Mouse (Mus musculus): ENCODE data around the gene Ly6g6d. TPM values are rescaled to one million over a fixed set of nuclear protein-coding genes. Genes with fewer than 3 reads are reported as not detected.

The Ly6g6d gene
- polyA plus RNA-seq, 1 experiment: 8.9 TPM

DNA sequence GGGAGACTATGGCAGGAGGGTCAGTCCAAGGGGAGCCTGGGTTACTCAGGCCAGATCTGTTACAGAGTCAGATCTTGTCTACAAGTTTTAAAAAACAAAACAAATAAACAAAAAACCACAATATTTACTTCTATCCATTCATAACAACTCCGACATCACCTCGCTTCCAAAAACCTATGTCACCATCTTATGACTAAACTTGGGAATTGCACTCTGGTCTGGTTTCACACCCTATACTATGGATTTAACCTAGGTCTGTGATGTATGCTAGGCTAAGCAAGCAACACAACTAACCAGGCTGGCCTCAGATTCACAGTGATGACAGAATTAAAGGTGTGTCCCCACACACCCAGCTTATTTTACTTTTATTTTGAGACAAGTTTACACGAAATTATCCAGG, 28.7 kb upstream of the Ly6g6d start:
- no peak overlapping the region for H3K4me3 ChIP-seq (ENCODE audit: insufficient read depth, low read depth, low read length)

DNA sequence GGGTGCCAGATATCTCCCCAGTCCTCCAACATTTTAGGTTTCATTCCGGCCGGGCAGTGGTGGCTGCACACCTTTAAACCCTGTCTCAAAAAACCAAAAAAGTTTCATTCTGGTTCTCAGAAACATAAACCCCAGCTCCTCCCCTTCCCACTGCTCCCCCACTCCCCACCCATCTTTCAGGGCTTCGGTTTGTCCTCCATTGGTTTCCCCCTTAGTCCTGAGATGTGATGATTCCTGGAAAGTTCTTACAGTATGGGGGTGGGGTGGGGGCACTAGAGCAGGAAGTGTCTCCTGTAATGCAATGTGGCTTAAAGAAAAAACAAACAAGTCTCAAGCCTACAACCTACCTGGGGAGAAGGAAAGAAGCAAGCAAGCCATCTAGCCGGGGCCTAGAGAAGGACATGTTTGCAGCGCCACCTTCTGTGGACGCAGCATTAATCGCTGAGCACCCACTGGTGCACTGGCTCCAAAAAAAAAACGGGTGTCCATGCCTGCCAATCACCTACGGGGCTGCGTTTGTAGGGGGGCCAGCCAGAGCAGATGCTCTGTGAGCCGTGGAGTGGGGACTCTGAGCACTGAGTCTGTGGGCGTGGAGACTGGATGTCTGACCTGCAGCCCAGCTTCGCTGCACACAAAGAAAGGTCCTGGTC, 28.0 kb upstream of the Ly6g6d start:
- Histone ChIP-seq H3K27ac (ENCODE audit: insufficient read depth, low read depth, low read length) (no peak overlapping the region), H3K4me1 (ENCODE audit: control insufficient read depth, insufficient read depth, low read length) (peaks cover 4% of the 10 kb centered on the region; the same call in 1 of the 2 replicates), H3K4me3 (ENCODE audit: insufficient read depth, low read depth, low read length) (no peak overlapping the region), H3K27me3 (replicated peaks; ENCODE audit: control insufficient read depth, insufficient read depth, low read length) (no peaks in the 10 kb centered on the region), H3K36me3 (ENCODE audit: control insufficient read depth, insufficient read depth, low read length) (no peaks in the 10 kb centered on the region)
- TF ChIP-seq CTCF (conservative IDR thresholded peaks at IDR 0.05; ENCODE audit: insufficient read depth, insufficient read length, low read depth, low read length) (peak; percentile 64), POLR2A (IDR thresholded peaks at IDR 0.05; ENCODE audit: low read depth, low read length) (no peak)
- peak; percentile 54 for DNase-seq
- WGBS: 24% methylated on average over 13 of the region's 13 CpGs

More for the DNA sequence above, 28.7 kb upstream of the Ly6g6d start:
- no peaks in the 10 kb centered on the region for H3K27me3 ChIP-seq (replicated peaks; ENCODE audit: control insufficient read depth, insufficient read depth, low read length)
- 63% methylated on average over 3 of the region's 3 CpGs for WGBS
- no peak overlapping the region for H3K27ac ChIP-seq (ENCODE audit: insufficient read depth, low read depth, low read length)
- H3K36me3 ChIP-seq (ENCODE audit: control insufficient read depth, insufficient read depth, low read length): no peaks in the 10 kb centered on the region
- no peak for DNase-seq
- TF ChIP-seq CTCF (conservative IDR thresholded peaks at IDR 0.05; ENCODE audit: insufficient read depth, insufficient read length, low read depth, low read length): no peak
- no peak for TF ChIP-seq POLR2A (IDR thresholded peaks at IDR 0.05; ENCODE audit: low read depth, low read length)
- peaks cover 4% of the 10 kb centered on the region; the same call in 1 of the 2 replicates for H3K4me1 ChIP-seq (ENCODE audit: control insufficient read depth, insufficient read depth, low read length)

DNA sequence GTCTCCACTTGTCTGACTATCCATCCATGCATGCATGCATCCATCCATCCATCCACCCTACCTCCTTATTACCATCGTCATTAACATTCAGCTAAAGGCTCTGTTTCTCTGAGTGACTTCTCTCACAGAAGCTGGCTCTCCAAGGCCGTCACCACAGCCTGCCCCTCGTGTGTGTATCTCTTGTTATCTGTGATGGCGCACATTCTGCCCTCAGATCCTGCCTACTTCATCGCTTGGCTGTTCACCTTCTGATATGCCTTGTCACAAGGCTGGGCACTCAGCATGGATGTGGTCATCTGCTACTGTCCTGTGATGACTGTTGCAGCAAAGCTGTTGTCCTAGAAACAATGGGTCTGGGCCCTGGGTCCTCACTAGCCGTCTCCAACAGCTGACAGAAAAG, 26.9 kb upstream of the Ly6g6d start:
- no peak overlapping the region for H3K4me3 ChIP-seq (ENCODE audit: insufficient read depth, low read depth, low read length)
- H3K27me3 ChIP-seq (replicated peaks; ENCODE audit: control insufficient read depth, insufficient read depth, low read length): no peaks in the 10 kb centered on the region
- WGBS: 78% methylated on average over 6 of the region's 6 CpGs
- H3K27ac ChIP-seq (ENCODE audit: insufficient read depth, low read depth, low read length): no peak overlapping the region
- peaks cover 4% of the 10 kb centered on the region; the same call in 1 of the 2 replicates for H3K4me1 ChIP-seq (ENCODE audit: control insufficient read depth, insufficient read depth, low read length)
- TF ChIP-seq POLR2A (IDR thresholded peaks at IDR 0.05; ENCODE audit: low read depth, low read length): no peak
- no peak for TF ChIP-seq CTCF (conservative IDR thresholded peaks at IDR 0.05; ENCODE audit: insufficient read depth, insufficient read length, low read depth, low read length)
- no peak for DNase-seq
- H3K36me3 ChIP-seq (ENCODE audit: control insufficient read depth, insufficient read depth, low read length): no peaks in the 10 kb centered on the region

DNA sequence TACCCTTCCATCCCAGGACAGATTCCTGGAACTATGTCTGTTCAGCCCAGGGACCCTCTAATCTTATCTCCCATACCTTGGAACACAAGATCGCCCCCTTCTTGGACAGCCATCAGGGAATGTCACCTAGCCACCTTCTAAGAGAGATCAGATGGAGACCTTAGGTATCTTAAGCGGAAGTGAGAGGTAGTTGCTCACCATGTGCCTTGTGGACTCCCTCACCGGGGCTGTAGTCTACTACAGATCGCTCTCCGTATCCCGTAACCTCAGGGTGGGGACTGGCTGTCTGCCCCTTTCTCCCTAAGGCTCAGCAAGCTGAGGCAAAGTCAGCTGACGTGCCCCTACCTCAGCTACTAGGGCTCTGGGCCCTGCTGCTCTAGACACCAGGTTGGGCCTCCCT, 26.2 kb upstream of the Ly6g6d start:
- Histone ChIP-seq H3K4me3 (ENCODE audit: insufficient read depth, low read depth, low read length) (no peak overlapping the region), H3K36me3 (ENCODE audit: control insufficient read depth, insufficient read depth, low read length) (no peaks in the 10 kb centered on the region), H3K27ac (ENCODE audit: insufficient read depth, low read depth, low read length) (no peak overlapping the region), H3K4me1 (ENCODE audit: control insufficient read depth, insufficient read depth, low read length) (peaks cover 4% of the 10 kb centered on the region; the same call in 1 of the 2 replicates), H3K27me3 (replicated peaks; ENCODE audit: control insufficient read depth, insufficient read depth, low read length) (no peaks in the 10 kb centered on the region)
- no peak for DNase-seq
- WGBS: 94% methylated on average over 7 of the region's 7 CpGs
- no peak for TF ChIP-seq CTCF (conservative IDR thresholded peaks at IDR 0.05; ENCODE audit: insufficient read depth, insufficient read length, low read depth, low read length)
- TF ChIP-seq POLR2A (IDR thresholded peaks at IDR 0.05; ENCODE audit: low read depth, low read length): no peak

DNA sequence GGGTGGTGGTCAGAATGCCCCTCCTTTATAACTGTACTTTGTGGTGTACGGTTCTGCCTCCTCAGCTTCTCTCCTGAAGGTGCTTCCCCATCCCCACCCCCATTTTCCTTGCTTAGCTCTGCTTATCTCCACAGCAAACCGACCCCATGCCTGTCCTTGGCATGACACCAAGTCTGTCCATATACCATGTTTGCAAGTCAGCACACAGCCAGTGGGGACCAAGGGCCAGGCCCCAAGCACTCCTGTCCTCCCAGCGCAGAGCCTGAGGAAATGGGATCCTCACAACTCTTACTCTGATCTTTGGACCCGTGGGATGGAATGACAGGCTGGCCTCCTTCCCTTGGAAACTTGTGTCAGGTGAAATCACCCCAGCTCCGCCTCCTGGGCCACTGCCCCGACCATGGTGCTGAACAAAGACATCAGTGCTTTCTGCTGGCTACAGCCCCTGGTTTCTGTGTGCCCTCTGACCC, 25.4 kb upstream of the Ly6g6d start:
- TF ChIP-seq CTCF (conservative IDR thresholded peaks at IDR 0.05; ENCODE audit: insufficient read depth, insufficient read length, low read depth, low read length) (no peak), POLR2A (IDR thresholded peaks at IDR 0.05; ENCODE audit: low read depth, low read length) (no peak)
- H3K36me3 ChIP-seq (ENCODE audit: control insufficient read depth, insufficient read depth, low read length): no peaks in the 10 kb centered on the region
- H3K27me3 ChIP-seq (replicated peaks; ENCODE audit: control insufficient read depth, insufficient read depth, low read length): no peaks in the 10 kb centered on the region
- DNase-seq: peak; percentile 90
- WGBS: 32% methylated on average over 6 of the region's 6 CpGs
- H3K4me1 ChIP-seq (ENCODE audit: control insufficient read depth, insufficient read depth, low read length): peaks cover 4% of the 10 kb centered on the region; the same call in 1 of the 2 replicates
- H3K4me3 ChIP-seq (ENCODE audit: insufficient read depth, low read depth, low read length): no peak overlapping the region
- H3K27ac ChIP-seq (ENCODE audit: insufficient read depth, low read depth, low read length): peak overlapping the region; percentile 26

DNA sequence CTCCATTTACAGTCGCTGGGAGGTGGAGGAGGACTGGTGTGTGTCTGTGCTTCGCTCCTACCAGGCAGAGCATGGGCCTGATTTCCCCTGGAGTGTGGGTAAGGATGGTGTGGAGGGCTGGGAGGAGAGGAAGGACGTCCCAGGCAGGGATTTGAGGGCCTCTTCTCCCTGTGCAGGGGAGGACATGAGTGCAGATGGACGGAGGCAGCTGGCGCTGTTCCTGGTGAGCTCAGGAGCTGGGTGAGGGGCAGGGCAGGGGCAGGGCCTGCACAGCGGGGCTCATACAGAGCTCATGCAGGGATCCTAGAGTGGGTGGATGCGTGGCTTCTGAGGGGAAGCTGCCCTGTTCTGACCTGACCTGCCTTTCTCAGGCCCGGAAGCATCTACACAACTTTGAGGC, 24.4 kb upstream of the Ly6g6d start:
- DNase-seq: no peak
- Histone ChIP-seq H3K27ac (ENCODE audit: insufficient read depth, low read depth, low read length) (no peak overlapping the region), H3K36me3 (ENCODE audit: control insufficient read depth, insufficient read depth, low read length) (no peaks in the 10 kb centered on the region), H3K27me3 (replicated peaks; ENCODE audit: control insufficient read depth, insufficient read depth, low read length) (no peaks in the 10 kb centered on the region), H3K4me3 (ENCODE audit: insufficient read depth, low read depth, low read length) (no peak overlapping the region), H3K4me1 (ENCODE audit: control insufficient read depth, insufficient read depth, low read length) (peaks cover 4% of the 10 kb centered on the region; the same call in 1 of the 2 replicates)
- no peak for TF ChIP-seq CTCF (conservative IDR thresholded peaks at IDR 0.05; ENCODE audit: insufficient read depth, insufficient read length, low read depth, low read length)
- no peak for TF ChIP-seq POLR2A (IDR thresholded peaks at IDR 0.05; ENCODE audit: low read depth, low read length)
- 67% methylated on average over 8 of the region's 8 CpGs for WGBS

DNA sequence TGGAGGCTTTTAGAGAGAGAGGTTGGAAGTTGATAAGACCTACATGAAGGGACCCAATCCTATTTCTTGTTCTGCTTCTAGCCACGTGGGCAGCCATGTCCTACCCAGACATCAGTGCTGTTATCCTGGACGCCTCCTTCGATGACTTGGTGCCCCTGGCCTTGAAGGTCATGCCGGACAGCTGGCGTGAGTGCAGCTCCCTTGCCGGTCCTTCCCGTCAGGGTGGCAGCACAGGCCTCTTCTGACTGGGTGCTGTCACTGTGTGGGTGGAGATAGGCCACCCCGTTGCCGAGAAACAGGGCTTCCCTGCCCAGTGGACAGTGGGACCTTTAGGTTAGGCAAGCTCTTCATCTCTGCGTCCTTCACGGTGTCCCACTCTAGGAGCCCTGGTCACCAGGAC, 23.3 kb upstream of the Ly6g6d start:
- TF ChIP-seq POLR2A (IDR thresholded peaks at IDR 0.05; ENCODE audit: low read depth, low read length) (no peak), CTCF (conservative IDR thresholded peaks at IDR 0.05; ENCODE audit: insufficient read depth, insufficient read length, low read depth, low read length) (no peak)
- Histone ChIP-seq H3K4me3 (ENCODE audit: insufficient read depth, low read depth, low read length) (no peak overlapping the region), H3K27me3 (replicated peaks; ENCODE audit: control insufficient read depth, insufficient read depth, low read length) (no peaks in the 10 kb centered on the region), H3K36me3 (ENCODE audit: control insufficient read depth, insufficient read depth, low read length) (no peaks in the 10 kb centered on the region; the same call in 1 of the 2 replicates), H3K27ac (ENCODE audit: insufficient read depth, low read depth, low read length) (no peak overlapping the region), H3K4me1 (ENCODE audit: control insufficient read depth, insufficient read depth, low read length) (peaks cover 4% of the 10 kb centered on the region; the same call in 1 of the 2 replicates)
- no peak for DNase-seq
- WGBS: 68% methylated on average over 11 of the region's 11 CpGs

Data from kidney, adult 2 months (tissue).